Mouse (Mus musculus) lung, embryonic 14.5 days (tissue): ENCODE measurements around the gene Kdm6b. TPM values are rescaled to one million over a fixed set of nuclear protein-coding genes. Genes with fewer than 3 reads are reported as not detected.

Source experiments
- ATAC-seq: fragments of 200-750 bp; cut with Nextera tagmentation; 2 replicates; pipeline ENCODE4 v1.8.0; 2017; ENCODE audit warnings: mild to moderate bottlenecking, moderate TSS enrichment, moderate library complexity; ENCODE audit not compliant: insufficient read depth
- DNase-seq: peaks from one replicate; pipeline ENCODE4 v3.0.0-alpha.2; 2015
- H3K27ac ChIP-seq: fragments of 300-500 bp; sonication (generic); 2 replicates; pipeline ENCODE4 v1.5.1; 2014; ENCODE audit warnings: low read depth, mild to moderate bottlenecking, moderate library complexity
- H3K27me3 ChIP-seq: fragments of 300-500 bp; sonication (generic); 2 replicates; pipeline ENCODE4 v1.6.1; 2014; ENCODE audit warnings: low read length, control low read depth; ENCODE audit not compliant: insufficient read depth
- H3K36me3 ChIP-seq: fragments of 300-500 bp; sonication (generic); 2 replicates; pipeline ENCODE4 v1.6.1; 2014; ENCODE audit warnings: control low read depth; ENCODE audit not compliant: insufficient read depth
- H3K4me1 ChIP-seq: fragments of 300-500 bp; sonication (generic); 2 replicates; pipeline ENCODE4 v1.6.1; 2014; ENCODE audit warnings: antibody characterized with exemption, control low read depth; ENCODE audit not compliant: insufficient read depth
- H3K4me2 ChIP-seq: fragments of 300-500 bp; sonication (generic); 2 replicates; pipeline ENCODE4 v1.6.1; 2014; ENCODE audit warnings: mild to moderate bottlenecking
- H3K4me3 ChIP-seq: fragments of 300-500 bp; sonication (generic); 2 replicates; pipeline ENCODE4 v1.5.1; 2014; ENCODE audit warnings: low read depth, low read length
- H3K9ac ChIP-seq: fragments of 300-500 bp; sonication (generic); 2 replicates; pipeline ENCODE4 v1.6.1; 2014
- H3K9me3 ChIP-seq: fragments of 300-500 bp; sonication (generic); 2 replicates; pipeline ENCODE4 v1.6.1; 2016; ENCODE audit warnings: low read depth, low read length, control low read depth
- CTCF ChIP-seq: IDR thresholded peaks from 2 replicates; pipeline ENCODE4 v1.5.1; 2016; ENCODE audit warnings: antibody characterized with exemption, low read depth
- WGBS: fragments of 180-500 bp; shearing (Covaris S2); extraction: QIAGEN DNeasy Blood & Tissue Kit; methylation state at CpG from one replicate; pipeline ENCODE4 v1.1.7; 2014; 5-methylcytosine and 5-hydroxymethylcytosine counted together
- polyA plus RNA-seq: library from polyadenylated mRNA; unstranded; fragments of >200 nt; fragmentation: Nextera tagmentation; extraction: Ambion mirVana; gene quantifications from 2 replicates; pipeline ENCODE4 v1.2.1, GENCODE M21; 2014

The Kdm6b gene
- polyA plus RNA-seq, 1 experiment from 2014 or later = 24.4 TPM

DNA sequence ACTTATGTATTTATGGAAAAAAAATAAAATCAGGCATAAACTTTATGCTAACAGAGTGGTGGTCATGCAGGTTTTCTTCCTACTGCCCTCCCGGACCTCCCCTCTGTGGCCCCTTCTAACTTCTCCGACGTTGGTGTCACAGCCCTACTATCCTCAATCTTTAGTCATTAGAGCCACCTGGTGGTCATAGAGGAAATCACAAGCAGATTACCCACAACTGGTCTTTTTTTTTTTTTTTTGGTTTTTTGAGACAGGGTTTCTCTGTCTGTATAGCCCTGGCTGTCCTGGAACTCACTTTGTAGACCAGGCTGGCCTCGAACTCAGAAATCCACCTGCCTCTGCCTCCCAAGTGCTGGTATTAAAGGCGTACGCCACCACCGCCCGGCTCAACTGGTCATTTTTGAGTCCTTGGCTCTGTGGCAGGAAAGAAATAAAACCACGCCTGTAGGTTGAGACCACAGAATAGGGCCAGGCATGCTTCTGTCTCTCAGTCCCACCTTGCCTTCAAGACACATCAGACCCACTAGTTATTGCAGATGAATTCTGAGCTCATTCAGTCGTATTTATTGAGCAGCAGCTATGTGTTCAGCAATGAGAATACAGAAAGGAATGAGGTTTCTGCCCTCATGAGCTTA lies 23.0 kb downstream of the Kdm6b start:
- H3K4me3 ChIP-seq = no peak overlapping the region
- no peaks in the 10 kb centered on the region for H3K27me3 ChIP-seq
- H3K4me1 ChIP-seq = no peaks in the 10 kb centered on the region
- DNase-seq (peak; percentile 95), ATAC-seq (peak; percentile 32; the same call in 1 of the 2 replicates)
- no peak overlapping the region for H3K4me2 ChIP-seq
- H3K27ac ChIP-seq = no peak overlapping the region
- 47% methylated on average over 10 of the region's 10 CpGs for WGBS
- peak; percentile 81 for TF ChIP-seq CTCF
- H3K9ac ChIP-seq = no peak overlapping the region
- H3K36me3 ChIP-seq = no peaks in the 10 kb centered on the region
- no peaks in the 10 kb centered on the region for H3K9me3 ChIP-seq

- no peaks in the 10 kb centered on the region for H3K36me3 ChIP-seq
- TF ChIP-seq CTCF = no peak
- H3K27ac ChIP-seq = no peak overlapping the region
- no peaks in the 10 kb centered on the region for H3K27me3 ChIP-seq
- ATAC-seq (peak; percentile 13; the same call in 1 of the 2 replicates), DNase-seq (no peak)
- 63% methylated on average over 14 of the region's 14 CpGs for WGBS
- no peak overlapping the region for H3K4me3 ChIP-seq
- no peaks in the 10 kb centered on the region for H3K9me3 ChIP-seq
- no peak overlapping the region for H3K9ac ChIP-seq
- no peaks in the 10 kb centered on the region for H3K4me1 ChIP-seq
- H3K4me2 ChIP-seq = no peak overlapping the region
Measured at GRCm38 (mm10) chr11:69389531-69390399, 23.7 kb downstream of the Kdm6b start.

- H3K4me3 ChIP-seq = no peak overlapping the region
- no peaks in the 10 kb centered on the region for H3K27me3 ChIP-seq
- H3K4me1 ChIP-seq = no peaks in the 10 kb centered on the region
- no peak overlapping the region for H3K4me2 ChIP-seq
- H3K9ac ChIP-seq = no peak overlapping the region
- no peak for ATAC-seq
- TF ChIP-seq CTCF = no peak
- no peaks in the 10 kb centered on the region for H3K9me3 ChIP-seq
- 94% methylated on average over 4 of the region's 4 CpGs for WGBS
- H3K27ac ChIP-seq = no peak overlapping the region
- H3K36me3 ChIP-seq = peaks cover 3% of the 10 kb centered on the region; the same call in 1 of the 2 replicates
- no peak for DNase-seq
Measured at GRCm38 (mm10) chr11:69388680-69389079, 24.8 kb downstream of the Kdm6b start.

- DNase-seq (no peak), ATAC-seq (no peak)
- Histone ChIP-seq H3K4me2 (no peak overlapping the region), H3K9ac (no peak overlapping the region), H3K36me3 (peaks cover 6% of the 10 kb centered on the region; the same call in 1 of the 2 replicates), H3K27me3 (no peaks in the 10 kb centered on the region), H3K4me1 (no peaks in the 10 kb centered on the region), H3K27ac (no peak overlapping the region), H3K9me3 (no peaks in the 10 kb centered on the region), H3K4me3 (no peak overlapping the region)
- WGBS = 57% methylated on average over 7 of the region's 7 CpGs
- peak; percentile 43 for TF ChIP-seq CTCF
Measured at GRCm38 (mm10) chr11:69386758-69387157, 26.7 kb downstream of the Kdm6b start.

DNA sequence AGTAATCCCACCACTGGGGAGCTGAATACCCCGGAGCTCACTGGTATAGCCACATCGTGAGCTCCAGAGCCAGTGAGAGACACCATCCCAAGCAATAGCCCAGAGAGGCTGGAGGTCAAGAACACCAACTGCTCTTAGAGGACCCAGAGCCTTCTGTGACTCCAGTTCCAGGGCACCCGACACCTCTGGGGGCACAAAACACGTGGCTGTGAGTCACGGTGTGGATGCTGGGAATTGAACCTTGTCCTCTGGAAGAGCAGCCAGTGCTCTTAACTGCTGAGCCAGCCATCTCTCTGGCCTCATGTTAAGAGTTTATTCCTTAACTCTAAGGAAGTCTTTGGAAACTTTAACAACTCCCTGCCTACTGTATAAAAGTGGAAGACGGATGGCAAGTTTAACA lies 28.5 kb downstream of the Kdm6b start:
- DNase-seq (no peak), ATAC-seq (no peak)
- H3K27me3 ChIP-seq = no peaks in the 10 kb centered on the region
- no peak overlapping the region for H3K9ac ChIP-seq
- no peak overlapping the region for H3K4me3 ChIP-seq
- no peak overlapping the region for H3K4me2 ChIP-seq
- WGBS = 75% methylated on average over 6 of the region's 6 CpGs
- H3K27ac ChIP-seq = no peak overlapping the region
- H3K36me3 ChIP-seq = peaks cover 6% of the 10 kb centered on the region; the same call in 1 of the 2 replicates
- H3K9me3 ChIP-seq = no peaks in the 10 kb centered on the region
- H3K4me1 ChIP-seq = no peaks in the 10 kb centered on the region
- TF ChIP-seq CTCF = no peak

DNA sequence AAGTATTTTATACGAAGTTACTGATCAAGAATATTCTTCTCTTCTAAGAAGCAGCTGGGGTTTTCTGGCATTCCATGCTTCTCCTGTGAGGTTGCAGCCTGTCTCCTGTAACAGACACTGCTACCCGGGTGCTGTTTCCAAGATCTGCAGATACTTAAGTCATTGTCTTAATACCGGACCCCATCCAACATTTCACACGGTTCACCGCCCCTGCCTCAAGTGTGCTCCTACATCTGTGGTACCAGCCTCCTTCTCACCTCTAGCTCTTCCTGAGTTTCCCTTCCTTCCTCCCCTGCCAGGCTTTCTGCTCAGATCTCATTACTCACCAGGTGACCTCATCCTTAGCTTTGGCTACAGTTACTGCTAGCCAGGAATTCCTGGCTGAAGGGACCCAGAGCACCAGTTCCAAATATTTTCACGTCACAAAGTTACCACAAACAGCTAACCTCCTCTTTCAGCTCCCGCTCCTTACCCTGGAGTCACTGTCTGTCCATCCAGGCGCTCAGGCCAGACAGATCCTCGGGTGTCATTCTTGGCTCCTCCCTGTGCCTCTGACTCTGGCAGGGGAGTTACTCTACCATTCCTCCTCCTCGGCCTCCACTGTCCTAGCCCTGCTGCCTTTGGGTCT lies 30.9 kb downstream of the Kdm6b start:
- peaks cover 12% of the 10 kb centered on the region; the same call in 1 of the 2 replicates for H3K36me3 ChIP-seq
- no peaks in the 10 kb centered on the region for H3K9me3 ChIP-seq
- H3K4me3 ChIP-seq = no peak overlapping the region
- H3K9ac ChIP-seq = peak overlapping the region; percentile 20; the same call in 1 of the 2 replicates
- H3K4me1 ChIP-seq = no peaks in the 10 kb centered on the region
- no peak for TF ChIP-seq CTCF
- H3K27me3 ChIP-seq = no peaks in the 10 kb centered on the region
- 60% methylated on average over 10 of the region's 10 CpGs for WGBS
- H3K27ac ChIP-seq = no peak overlapping the region
- no peak for ATAC-seq
- DNase-seq = no peak
- no peak overlapping the region for H3K4me2 ChIP-seq

- H3K4me1 ChIP-seq = no peaks in the 10 kb centered on the region
- 72% methylated on average over 6 of the region's 6 CpGs for WGBS
- TF ChIP-seq CTCF = no peak
- ATAC-seq (no peak), DNase-seq (no peak)
- H3K9ac ChIP-seq = no peak overlapping the region
- no peaks in the 10 kb centered on the region for H3K9me3 ChIP-seq
- no peak overlapping the region for H3K27ac ChIP-seq
- H3K27me3 ChIP-seq = no peaks in the 10 kb centered on the region
- H3K4me2 ChIP-seq = no peak overlapping the region
- H3K4me3 ChIP-seq = no peak overlapping the region
- H3K36me3 ChIP-seq = peaks cover 13% of the 10 kb centered on the region; the same call in 1 of the 2 replicates
Measured at GRCm38 (mm10) chr11:69381356-69381755, 32.1 kb downstream of the Kdm6b start.
